Mouse (Mus musculus) midbrain, postnatal 0 days (tissue): Measurements from ENCODE around the gene Fosl1. TPM values are rescaled to one million over a fixed set of nuclear protein-coding genes. Genes with fewer than 3 reads are reported as not detected.

Source experiments
- ATAC-seq: fragments of 200-750 bp; cut with Nextera tagmentation; 2 replicates; pipeline ENCODE4 v1.8.0; 2017; ENCODE audit warnings: moderate number of reproducible peaks, mild to moderate bottlenecking, moderate TSS enrichment, moderate library complexity; ENCODE audit not compliant: low FRiP score
- DNase-seq: peaks from one replicate; pipeline ENCODE4 v3.0.0-alpha.2; 2015; ENCODE audit warnings: low spot score
- H3K27ac ChIP-seq: fragments of 300-500 bp; sonication (generic); 2 replicates; pipeline ENCODE4 v1.5.1; 2014; ENCODE audit warnings: low read depth, mild to moderate bottlenecking, low read length, mixed read lengths
- H3K27me3 ChIP-seq: fragments of 300-500 bp; sonication (generic); 2 replicates; pipeline ENCODE4 v1.6.1; 2014; ENCODE audit warnings: low read length, control low read depth, mixed read lengths; ENCODE audit not compliant: insufficient read depth
- H3K36me3 ChIP-seq: fragments of 300-500 bp; sonication (generic); 2 replicates; pipeline ENCODE4 v1.6.1; 2014; ENCODE audit warnings: low read length, control low read depth, mixed read lengths; ENCODE audit not compliant: insufficient read depth
- H3K4me1 ChIP-seq: fragments of 300-500 bp; sonication (generic); 2 replicates; pipeline ENCODE4 v1.6.1; 2014; ENCODE audit warnings: mild to moderate bottlenecking, control low read depth, antibody characterized with exemption, low read length, mixed read lengths; ENCODE audit not compliant: insufficient read depth
- H3K4me2 ChIP-seq: fragments of 300-500 bp; sonication (generic); 2 replicates; pipeline ENCODE4 v1.6.1; 2014; ENCODE audit warnings: low read depth, mild to moderate bottlenecking, low read length, mixed read lengths; ENCODE audit not compliant: poor library complexity, severe bottlenecking
- H3K4me3 ChIP-seq: fragments of 300-500 bp; sonication (generic); 2 replicates; pipeline ENCODE4 v1.5.1; 2014; ENCODE audit warnings: low read depth, mild to moderate bottlenecking, low read length, moderate library complexity
- H3K9ac ChIP-seq: fragments of 300-500 bp; sonication (generic); replicated peaks from 2 replicates; pipeline ENCODE4 v1.6.1; 2014; ENCODE audit warnings: mild to moderate bottlenecking, low read length, moderate library complexity, mixed read lengths; ENCODE audit not compliant: poor library complexity, severe bottlenecking
- H3K9me3 ChIP-seq: fragments of 300-500 bp; sonication (generic); 2 replicates; pipeline ENCODE4 v1.6.1; 2016; ENCODE audit warnings: low read length, control low read depth
- CTCF ChIP-seq: IDR thresholded peaks from 2 replicates; pipeline ENCODE4 v1.5.1; 2016; ENCODE audit warnings: antibody characterized with exemption, mild to moderate bottlenecking
- WGBS: fragments of 180-500 bp; shearing (Covaris S2); extraction: QIAGEN DNeasy Blood & Tissue Kit; methylation state at CpG from one replicate; pipeline ENCODE4 v1.1.7; 2014; 5-methylcytosine and 5-hydroxymethylcytosine counted together
- polyA plus RNA-seq: library from polyadenylated mRNA; unstranded; fragments of >200 nt; fragmentation: Nextera tagmentation; extraction: Ambion mirVana; gene quantifications from 2 replicates; pipeline ENCODE4 v1.2.1, GENCODE M21; 2015
- total RNA-seq: library from RNA; depleted of rRNA; stranded (reverse); fragments of >200 nt; gene quantifications from 2 replicates; pipeline ENCODE4 v1.2.3, GENCODE M21; 2014

The Fosl1 gene
- total and polyA plus RNA-seq, 2 experiments from 2014 or later = 0.11 TPM; not detected in 1

GRCm38 (mm10) chr19:5432992-5433852 lies 14.1 kb upstream of the Fosl1 start:
- peak; percentile 70 for TF ChIP-seq CTCF
- Histone ChIP-seq H3K36me3 (no peaks in the 10 kb centered on the region), H3K4me2 (peak overlapping the region; percentile 47), H3K9ac (no peak overlapping the region; the same call in 1 of the 2 replicates), H3K4me3 (peak overlapping the region; percentile 12; the same call in 1 of the 2 replicates), H3K9me3 (no peaks in the 10 kb centered on the region), H3K27me3 (no peaks in the 10 kb centered on the region), H3K27ac (no peak overlapping the region), H3K4me1 (peaks cover 5% of the 10 kb centered on the region; the same call in 1 of the 2 replicates)
- DNase-seq = peak; percentile 67
- no peak for ATAC-seq
- 12% methylated on average over 16 of the region's 16 CpGs for WGBS

GRCm38 (mm10) chr19:5433951-5434350 lies 13.4 kb upstream of the Fosl1 start:
- no peaks in the 10 kb centered on the region for H3K36me3 ChIP-seq
- no peaks in the 10 kb centered on the region for H3K27me3 ChIP-seq
- peaks cover 5% of the 10 kb centered on the region; the same call in 1 of the 2 replicates for H3K4me1 ChIP-seq
- WGBS = 70% methylated on average over 7 of the region's 7 CpGs
- TF ChIP-seq CTCF = no peak
- ATAC-seq (no peak), DNase-seq (no peak)
- peak overlapping the region; percentile 47 for H3K4me2 ChIP-seq
- H3K27ac ChIP-seq = no peak overlapping the region
- H3K9ac ChIP-seq = no peak overlapping the region; the same call in 1 of the 2 replicates
- no peak overlapping the region for H3K4me3 ChIP-seq
- no peaks in the 10 kb centered on the region for H3K9me3 ChIP-seq

- no peak overlapping the region for H3K27ac ChIP-seq
- 74% methylated on average over 9 of the region's 9 CpGs for WGBS
- DNase-seq (no peak), ATAC-seq (no peak)
- peaks cover 35% of the 10 kb centered on the region for H3K27me3 ChIP-seq
- H3K4me1 ChIP-seq = 0 out of 2 replicates have a peak, but pooled peaks cover 4% of the 10 kb centered on the region
- H3K9me3 ChIP-seq = no peaks in the 10 kb centered on the region
- no peak overlapping the region for H3K4me2 ChIP-seq
- no peaks in the 10 kb centered on the region for H3K36me3 ChIP-seq
- no peak overlapping the region for H3K9ac ChIP-seq
- H3K4me3 ChIP-seq = no peak overlapping the region
- TF ChIP-seq CTCF = no peak
Observed at GRCm38 (mm10) chr19:5444371-5444908, 2.9 kb upstream of the Fosl1 start.

GRCm38 (mm10) chr19:5444954-5445353 lies 2.4 kb upstream of the Fosl1 start:
- H3K4me3 ChIP-seq = no peak overlapping the region
- TF ChIP-seq CTCF = no peak
- 0 out of 2 replicates have a peak, but pooled peaks cover 4% of the 10 kb centered on the region for H3K4me1 ChIP-seq
- DNase-seq (no peak), ATAC-seq (no peak)
- H3K4me2 ChIP-seq = no peak overlapping the region
- H3K27ac ChIP-seq = no peak overlapping the region
- H3K9me3 ChIP-seq = no peaks in the 10 kb centered on the region
- 44% methylated on average over 7 of the region's 7 CpGs for WGBS
- H3K9ac ChIP-seq = no peak overlapping the region
- H3K27me3 ChIP-seq = peaks cover 40% of the 10 kb centered on the region
- no peaks in the 10 kb centered on the region for H3K36me3 ChIP-seq

- Histone ChIP-seq H3K9me3 (no peaks in the 10 kb centered on the region), H3K4me2 (no peak overlapping the region), H3K4me3 (no peak overlapping the region), H3K4me1 (0 out of 2 replicates have a peak, but pooled peaks cover 4% of the 10 kb centered on the region), H3K9ac (no peak overlapping the region), H3K36me3 (no peaks in the 10 kb centered on the region), H3K27ac (no peak overlapping the region), H3K27me3 (peaks cover 44% of the 10 kb centered on the region)
- 95% methylated on average over 5 of the region's 5 CpGs for WGBS
- DNase-seq (no peak), ATAC-seq (no peak)
- TF ChIP-seq CTCF = no peak
Observed at GRCm38 (mm10) chr19:5445747-5446146, 1.6 kb upstream of the Fosl1 start.
